Mouse (Mus musculus) forebrain, embryonic 15.5 days (tissue): ENCODE measurements around the gene Ddx59. TPM values are rescaled to one million over a fixed set of nuclear protein-coding genes. Genes with fewer than 3 reads are reported as not detected.

ENCODE experiments used
- ATAC-seq: fragments of 200-750 bp; cut with Nextera tagmentation; replicated peaks from 2 replicates; pipeline ENCODE4 v1.8.0; 2017; ENCODE audit warnings: mild to moderate bottlenecking, moderate TSS enrichment, moderate library complexity
- H3K27ac ChIP-seq: fragments of 300-500 bp; sonication (generic); replicated peaks from 2 replicates; pipeline ENCODE4 v1.5.1; 2015; ENCODE audit warnings: mild to moderate bottlenecking, inconsistent platforms
- H3K27me3 ChIP-seq: fragments of 300-500 bp; sonication (generic); 2 replicates; pipeline ENCODE4 v1.6.1; 2015; ENCODE audit warnings: inconsistent platforms
- H3K36me3 ChIP-seq: fragments of 300-500 bp; sonication (generic); 2 replicates; pipeline ENCODE4 v1.6.1; 2015; ENCODE audit warnings: mild to moderate bottlenecking, inconsistent platforms
- H3K4me1 ChIP-seq: fragments of 300-500 bp; sonication (generic); 2 replicates; pipeline ENCODE4 v1.6.1; 2015; ENCODE audit warnings: inconsistent platforms
- H3K4me2 ChIP-seq: fragments of 300-500 bp; sonication (generic); replicated peaks from 2 replicates; pipeline ENCODE4 v1.6.1; 2015; ENCODE audit warnings: mild to moderate bottlenecking, inconsistent platforms
- H3K4me3 ChIP-seq: fragments of 300-500 bp; sonication (generic); 2 replicates; pipeline ENCODE4 v1.5.1; 2015; ENCODE audit warnings: mild to moderate bottlenecking, inconsistent platforms
- H3K9ac ChIP-seq: fragments of 300-500 bp; sonication (generic); replicated peaks from 2 replicates; pipeline ENCODE4 v1.6.1; 2015; ENCODE audit warnings: mild to moderate bottlenecking, inconsistent platforms
- H3K9me3 ChIP-seq: fragments of 300-500 bp; sonication (generic); 2 replicates; pipeline ENCODE4 v1.6.1; 2016; ENCODE audit warnings: inconsistent platforms
- WGBS: fragments of 180-500 bp; shearing (Covaris S2); methylation state at CpG from one replicate; pipeline ENCODE4 v1.1.7; 2015; ENCODE audit warnings: mixed read lengths; 5-methylcytosine and 5-hydroxymethylcytosine counted together
- polyA plus RNA-seq: library from polyadenylated mRNA; unstranded; fragments of >200 nt; fragmentation: Nextera tagmentation; extraction: Ambion mirVana; gene quantifications from 2 replicates; pipeline ENCODE4 v1.2.1, GENCODE M21; 2015

Gene Ddx59
- polyA plus RNA-seq, result 17.4 and 18.4 TPM in 2 replicates

- WGBS, result 3% methylated on average over 78 of the region's 78 CpGs
- peak within 1 kb of the TSS; percentile 48 for H3K4me2 ChIP-seq
- H3K4me3 ChIP-seq, result peak within 1 kb of the TSS; percentile 76
- H3K27me3 ChIP-seq, result no peaks in the 10 kb centered on the region
- peak within 1 kb of the TSS; percentile 98 for H3K27ac ChIP-seq
- peaks cover 13% of the 10 kb centered on the region for H3K4me1 ChIP-seq
- no peaks in the 10 kb centered on the region for H3K36me3 ChIP-seq
- ATAC-seq, result peak; percentile 99
- H3K9me3 ChIP-seq, result no peaks in the 10 kb centered on the region
- peak within 1 kb of the TSS; percentile 75 for H3K9ac ChIP-seq
Measured at GRCm38 (mm10) chr1:136414798-136415755, at the start of gene Ddx59. TSS of gene Ddx59 (plus strand) at chr1:136415271.

DNA sequence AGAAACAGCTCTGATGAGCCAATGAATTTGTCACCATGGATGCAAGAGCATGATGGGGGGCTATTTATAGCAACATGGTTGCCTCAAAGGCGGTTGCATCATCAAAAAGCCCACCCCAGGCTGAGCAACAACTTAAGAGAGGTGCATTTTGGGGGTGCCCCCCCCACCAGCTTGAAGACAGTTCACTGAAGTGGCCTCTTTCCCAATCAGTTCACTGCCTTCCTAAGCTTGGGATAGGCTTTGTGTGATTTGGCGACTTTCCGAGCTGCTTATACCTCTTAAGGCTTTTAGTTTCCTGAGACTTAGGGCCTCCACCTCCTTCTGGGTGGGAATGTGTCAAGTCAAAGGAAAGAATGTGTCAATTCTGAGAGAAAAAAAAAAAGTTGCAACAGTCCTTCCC is 49.1 kb upstream of the Ddx59 start:
- Histone ChIP-seq H3K27ac (no peak overlapping the region), H3K9me3 (no peaks in the 10 kb centered on the region), H3K4me3 (no peak overlapping the region), H3K27me3 (no peaks in the 10 kb centered on the region), H3K9ac (no peak overlapping the region), H3K36me3 (no peaks in the 10 kb centered on the region), H3K4me1 (peaks cover 14% of the 10 kb centered on the region), H3K4me2 (no peak overlapping the region)
- 70% methylated on average over 3 of the region's 3 CpGs for WGBS
- no peak for ATAC-seq

- H3K4me3 ChIP-seq, result no peak overlapping the region
- no peaks in the 10 kb centered on the region for H3K4me1 ChIP-seq
- H3K9me3 ChIP-seq, result no peaks in the 10 kb centered on the region
- H3K27me3 ChIP-seq, result no peaks in the 10 kb centered on the region
- no peak overlapping the region for H3K27ac ChIP-seq
- no peak for ATAC-seq
- no peak overlapping the region for H3K4me2 ChIP-seq
- H3K36me3 ChIP-seq, result no peaks in the 10 kb centered on the region
- H3K9ac ChIP-seq, result no peak overlapping the region
- 92% methylated on average over 7 of the region's 7 CpGs for WGBS
Measured at GRCm38 (mm10) chr1:136379261-136379660, 35.8 kb upstream of the Ddx59 start.

DNA sequence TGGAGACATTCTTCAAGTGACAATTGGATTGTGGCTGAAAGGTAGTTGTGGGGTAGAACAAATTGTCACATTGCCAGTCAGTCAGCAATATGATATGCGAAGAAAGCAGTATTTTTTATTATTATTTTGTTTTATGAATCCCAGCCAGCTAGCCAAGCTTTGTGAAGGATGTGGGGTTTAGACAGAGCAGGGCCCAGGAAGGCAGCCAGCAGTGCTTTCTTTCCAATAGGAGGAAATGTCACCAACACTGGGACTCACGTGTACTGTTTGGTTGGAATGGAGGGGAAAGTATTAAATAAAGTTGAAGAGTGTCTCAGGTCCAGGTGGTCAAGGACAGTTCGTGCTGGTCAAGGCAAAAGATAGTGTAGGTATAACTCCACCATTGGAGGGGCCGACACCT is 34.9 kb upstream of the Ddx59 start:
- H3K4me3 ChIP-seq, result no peak overlapping the region
- no peaks in the 10 kb centered on the region for H3K27me3 ChIP-seq
- no peak overlapping the region for H3K27ac ChIP-seq
- ATAC-seq, result no peak
- no peak overlapping the region for H3K9ac ChIP-seq
- no peaks in the 10 kb centered on the region for H3K36me3 ChIP-seq
- no peaks in the 10 kb centered on the region for H3K4me1 ChIP-seq
- H3K4me2 ChIP-seq, result no peak overlapping the region
- H3K9me3 ChIP-seq, result no peaks in the 10 kb centered on the region
- 85% methylated on average over 4 of the region's 4 CpGs for WGBS

- 92% methylated on average over 8 of the region's 8 CpGs for WGBS
- no peaks in the 10 kb centered on the region for H3K36me3 ChIP-seq
- ATAC-seq, result no peak
Measured at GRCm38 (mm10) chr1:136380606-136381005, 34.5 kb upstream of the Ddx59 start.

GRCm38 (mm10) chr1:136381169-136381568 is 33.9 kb upstream of the Ddx59 start:
- no peak overlapping the region for H3K4me2 ChIP-seq
- H3K27ac ChIP-seq, result no peak overlapping the region
- no peaks in the 10 kb centered on the region for H3K36me3 ChIP-seq
- 71% methylated on average over 6 of the region's 6 CpGs for WGBS
- ATAC-seq, result no peak
- H3K4me3 ChIP-seq, result no peak overlapping the region
- H3K9ac ChIP-seq, result no peak overlapping the region
- no peaks in the 10 kb centered on the region for H3K4me1 ChIP-seq
- no peaks in the 10 kb centered on the region for H3K27me3 ChIP-seq
- no peaks in the 10 kb centered on the region for H3K9me3 ChIP-seq

More at GRCm38 (mm10) chr1:136380606-136381005, 34.5 kb upstream of the Ddx59 start:
- H3K27ac ChIP-seq, result no peak overlapping the region
- no peaks in the 10 kb centered on the region for H3K4me1 ChIP-seq
- no peak overlapping the region for H3K4me2 ChIP-seq
- no peaks in the 10 kb centered on the region for H3K9me3 ChIP-seq
- no peak overlapping the region for H3K4me3 ChIP-seq
- no peak overlapping the region for H3K9ac ChIP-seq
- H3K27me3 ChIP-seq, result no peaks in the 10 kb centered on the region

DNA sequence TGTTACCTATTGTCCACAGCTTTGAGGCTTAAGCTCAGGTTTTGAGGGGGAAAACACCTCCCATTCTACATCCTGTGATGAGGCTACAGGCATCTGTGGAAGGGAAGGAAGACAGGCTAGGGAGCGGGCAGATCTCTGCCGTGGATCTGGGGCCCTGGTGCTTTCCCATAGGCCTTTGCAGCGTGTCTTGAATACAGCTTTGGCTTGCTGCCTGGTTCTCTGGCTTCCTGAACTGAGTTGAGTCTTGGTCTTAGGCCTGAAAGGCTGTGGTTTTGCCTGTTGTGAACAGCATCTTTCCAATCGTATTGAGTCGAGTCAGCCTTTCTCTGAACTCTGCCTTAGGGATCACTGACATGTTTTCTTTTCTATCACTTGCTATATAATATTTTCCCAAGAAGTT is 33.5 kb upstream of the Ddx59 start:
- H3K27me3 ChIP-seq, result no peaks in the 10 kb centered on the region
- no peaks in the 10 kb centered on the region for H3K4me1 ChIP-seq
- 78% methylated on average over 5 of the region's 5 CpGs for WGBS
- H3K9ac ChIP-seq, result no peak overlapping the region
- no peak overlapping the region for H3K4me3 ChIP-seq
- H3K36me3 ChIP-seq, result no peaks in the 10 kb centered on the region
- no peak for ATAC-seq
- no peaks in the 10 kb centered on the region for H3K9me3 ChIP-seq
- no peak overlapping the region for H3K4me2 ChIP-seq
- no peak overlapping the region for H3K27ac ChIP-seq

DNA sequence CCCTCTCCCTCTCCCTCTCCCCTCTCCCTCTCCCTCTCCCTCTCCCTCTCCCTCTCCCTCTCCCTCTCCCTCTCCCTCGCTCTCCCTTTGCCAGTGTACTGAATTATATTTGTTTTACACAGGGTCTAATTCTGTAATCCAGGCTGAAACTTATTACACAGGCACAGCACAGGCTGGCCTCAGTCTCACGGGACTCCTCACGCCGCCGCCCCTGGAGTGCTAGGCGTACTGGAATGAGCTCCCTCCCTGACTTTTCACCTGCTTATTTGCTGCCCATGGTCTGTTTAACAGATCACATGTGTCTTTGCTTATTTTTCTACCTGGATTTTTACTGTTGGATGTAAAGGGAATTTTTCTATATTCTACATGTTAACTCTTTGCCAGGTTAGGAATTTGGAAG is 28.2 kb upstream of the Ddx59 start:
- H3K27me3 ChIP-seq, result no peaks in the 10 kb centered on the region
- H3K4me1 ChIP-seq, result no peaks in the 10 kb centered on the region
- H3K4me2 ChIP-seq, result no peak overlapping the region
- no peak overlapping the region for H3K27ac ChIP-seq
- H3K4me3 ChIP-seq, result no peak overlapping the region
- 44% methylated on average over 5 of the region's 6 CpGs for WGBS
- ATAC-seq, result no peak
- H3K9ac ChIP-seq, result no peak overlapping the region
- no peaks in the 10 kb centered on the region for H3K36me3 ChIP-seq
- H3K9me3 ChIP-seq, result no peaks in the 10 kb centered on the region

- Histone ChIP-seq H3K4me1 (no peaks in the 10 kb centered on the region), H3K9ac (no peak overlapping the region), H3K9me3 (no peaks in the 10 kb centered on the region), H3K27me3 (no peaks in the 10 kb centered on the region), H3K4me3 (no peak overlapping the region), H3K36me3 (no peaks in the 10 kb centered on the region), H3K4me2 (peak overlapping the region; percentile 36), H3K27ac (no peak overlapping the region)
- ATAC-seq, result peak; percentile 71
- 30% methylated on average over 10 of the region's 10 CpGs for WGBS
Measured at GRCm38 (mm10) chr1:136394506-136394905, 20.6 kb upstream of the Ddx59 start.

DNA sequence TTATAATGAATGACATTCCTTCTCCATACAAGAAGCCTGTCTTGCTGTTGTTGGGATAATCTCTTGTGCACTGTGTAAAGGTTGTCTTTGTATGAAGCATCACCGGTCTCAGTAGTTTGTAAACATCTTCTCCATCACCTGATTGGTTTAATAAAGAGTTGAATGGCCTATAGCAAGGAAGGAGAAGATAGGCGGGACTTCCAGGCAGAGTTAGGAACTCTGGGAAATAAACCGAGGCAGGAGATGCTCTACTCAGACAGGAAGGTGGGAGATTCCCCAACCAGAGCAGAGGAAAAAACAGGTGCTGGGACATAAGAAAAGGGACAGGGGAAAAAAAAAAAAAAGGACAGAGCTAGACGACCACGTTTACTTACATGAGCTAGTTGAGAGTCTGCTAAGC is 20.0 kb upstream of the Ddx59 start:
- Histone ChIP-seq H3K4me1 (no peaks in the 10 kb centered on the region), H3K9ac (no peak overlapping the region), H3K27me3 (no peaks in the 10 kb centered on the region), H3K9me3 (no peaks in the 10 kb centered on the region), H3K4me3 (no peak overlapping the region), H3K4me2 (peak overlapping the region; percentile 36; the same call in 1 of the 2 replicates), H3K27ac (no peak overlapping the region), H3K36me3 (no peaks in the 10 kb centered on the region)
- ATAC-seq, result no peak
- 41% methylated on average over 5 of the region's 5 CpGs for WGBS

DNA sequence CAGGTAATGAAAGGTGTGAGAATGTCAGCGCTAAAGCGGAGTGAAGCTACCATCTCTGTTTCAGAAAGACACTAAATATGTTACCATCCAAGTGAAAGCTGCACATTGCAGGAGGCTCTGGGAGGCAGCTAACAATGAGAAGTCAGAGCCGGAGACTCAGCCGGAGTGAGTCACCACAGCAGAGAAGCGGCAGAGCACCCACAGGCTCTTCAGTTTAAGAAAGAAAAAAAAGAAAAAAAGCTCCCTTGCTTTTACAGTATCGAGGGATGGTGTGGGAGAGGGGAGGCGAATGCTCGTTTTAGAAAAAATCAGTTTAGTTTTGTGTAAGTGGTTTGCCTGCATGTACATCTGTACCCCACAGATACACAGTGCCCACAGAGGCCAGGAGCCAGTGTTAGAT is 13.8 kb upstream of the Ddx59 start:
- WGBS, result 72% methylated on average over 8 of the region's 8 CpGs
- Histone ChIP-seq H3K36me3 (no peaks in the 10 kb centered on the region), H3K4me2 (no peak overlapping the region), H3K27ac (no peak overlapping the region), H3K4me1 (no peaks in the 10 kb centered on the region), H3K9me3 (no peaks in the 10 kb centered on the region; the same call in 1 of the 2 replicates), H3K9ac (no peak overlapping the region), H3K27me3 (no peaks in the 10 kb centered on the region), H3K4me3 (no peak overlapping the region)
- ATAC-seq, result no peak

DNA sequence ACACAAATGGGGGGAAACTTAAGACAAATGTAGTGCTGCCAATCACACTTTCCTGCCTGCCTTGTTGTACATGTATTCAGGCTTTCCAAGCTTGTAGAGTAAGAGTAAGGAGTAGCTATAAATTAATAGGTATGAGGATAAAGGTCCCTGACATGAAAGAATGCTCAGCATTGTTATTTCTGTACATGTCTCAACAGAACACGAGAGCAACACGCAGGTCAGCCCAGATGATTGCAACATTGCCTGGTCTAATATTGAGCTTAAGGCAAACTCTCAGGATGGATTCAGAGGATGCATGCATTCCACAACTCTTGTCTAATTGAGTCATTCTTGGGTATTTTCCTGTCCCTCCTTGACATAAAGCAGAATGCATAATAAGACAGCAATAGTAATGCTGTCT is 5.4 kb upstream of the Ddx59 start:
- no peak overlapping the region for H3K9ac ChIP-seq
- H3K36me3 ChIP-seq, result no peaks in the 10 kb centered on the region
- H3K27me3 ChIP-seq, result no peaks in the 10 kb centered on the region
- 0 out of 2 replicates have a peak, but pooled peaks cover under 1% of the 10 kb centered on the region for H3K4me1 ChIP-seq
- no peak for ATAC-seq
- no peaks in the 10 kb centered on the region; the same call in 1 of the 2 replicates for H3K9me3 ChIP-seq
- no peak overlapping the region for H3K4me3 ChIP-seq
- WGBS, result 95% methylated on average over 2 of the region's 2 CpGs
- H3K4me2 ChIP-seq, result no peak overlapping the region
- H3K27ac ChIP-seq, result no peak overlapping the region
